Mouse (Mus musculus): Measurements from ENCODE around the gene Grm7.

The Grm7 gene

DNA sequence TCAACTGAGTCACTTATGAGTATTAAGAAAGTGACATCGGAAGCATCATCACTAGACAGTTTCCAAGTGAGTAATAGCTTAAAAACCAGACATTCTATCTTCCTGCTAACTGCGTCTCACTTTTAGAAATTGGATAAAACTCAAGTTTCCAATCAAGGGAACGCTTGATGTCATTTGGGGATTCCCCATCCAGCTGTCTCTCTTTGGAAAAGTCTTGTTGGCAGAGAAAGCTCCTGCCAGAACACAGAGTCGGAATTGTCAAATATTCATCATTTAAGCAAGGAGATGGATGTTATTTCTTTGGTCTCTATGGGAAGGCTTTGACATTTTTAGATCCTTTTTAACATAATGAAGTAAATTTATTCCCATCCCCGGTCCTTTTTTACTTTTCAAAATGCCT lies 336.6 kb downstream of the Grm7 start:
- DNase-seq (ENCODE audit: low read depth, low spot score): no peak

DNA sequence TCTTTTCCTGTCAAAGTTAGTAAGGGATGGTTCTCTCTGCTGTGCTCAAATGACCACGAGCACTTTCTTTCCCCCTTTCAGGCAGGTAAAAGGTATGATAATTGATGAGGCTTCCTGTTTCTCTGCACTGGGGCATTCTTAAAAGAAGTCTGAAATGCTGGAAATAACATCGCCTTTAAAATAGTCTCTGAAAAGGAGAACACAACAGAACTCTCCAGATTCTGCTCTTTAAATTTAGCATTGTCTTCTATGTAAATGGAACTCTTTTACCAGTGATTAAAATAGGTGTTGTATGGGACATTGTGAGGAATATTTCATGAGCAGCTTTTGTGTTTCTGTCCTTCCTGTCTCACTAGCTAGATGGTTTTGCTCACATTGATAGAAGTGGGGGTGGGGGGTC lies 393.7 kb downstream of the Grm7 start:
- no peak for DNase-seq (ENCODE audit: low read depth, low spot score)

DNA sequence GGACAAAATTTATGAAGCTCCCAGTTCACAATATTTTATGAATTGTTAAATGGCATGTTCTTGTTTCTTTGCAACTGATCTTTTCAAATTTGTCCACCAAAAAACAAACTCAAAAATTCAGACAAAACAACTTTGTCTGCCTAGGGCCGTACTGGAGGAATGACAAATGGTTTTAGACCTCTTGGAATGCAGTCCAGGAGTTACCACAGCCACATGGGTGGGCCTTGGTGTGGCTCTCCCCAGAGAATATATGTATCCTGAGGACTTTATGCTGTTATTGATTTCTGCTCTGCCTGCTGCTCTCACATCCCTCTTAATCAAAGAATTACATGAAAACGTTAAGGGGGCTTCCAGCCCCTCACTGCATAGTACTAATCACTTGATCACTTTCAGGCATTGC lies 400.5 kb downstream of the Grm7 start:
- DNase-seq (ENCODE audit: low read depth, low spot score): no peak

DNA sequence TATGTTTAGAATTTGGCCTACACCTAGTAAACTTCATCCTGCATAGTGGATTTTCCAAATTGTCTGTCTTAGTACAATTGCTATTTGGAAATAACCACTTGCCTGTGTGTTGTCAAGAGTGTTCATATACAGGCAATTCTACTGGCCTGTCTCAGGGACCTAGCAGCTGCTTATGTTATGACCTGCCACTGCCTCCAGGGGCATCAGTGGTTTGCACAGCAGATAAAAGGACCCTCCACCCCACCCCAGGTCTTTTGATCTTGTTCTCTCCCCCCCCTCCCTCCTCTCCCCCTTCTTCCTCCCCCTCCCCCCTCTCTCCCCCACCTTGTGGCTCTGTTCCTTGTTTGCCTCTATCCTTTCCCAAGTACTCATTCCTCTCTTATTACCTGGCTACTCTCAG lies 403.9 kb downstream of the Grm7 start:
- DNase-seq (ENCODE audit: low read depth, low spot score): no peak

DNA sequence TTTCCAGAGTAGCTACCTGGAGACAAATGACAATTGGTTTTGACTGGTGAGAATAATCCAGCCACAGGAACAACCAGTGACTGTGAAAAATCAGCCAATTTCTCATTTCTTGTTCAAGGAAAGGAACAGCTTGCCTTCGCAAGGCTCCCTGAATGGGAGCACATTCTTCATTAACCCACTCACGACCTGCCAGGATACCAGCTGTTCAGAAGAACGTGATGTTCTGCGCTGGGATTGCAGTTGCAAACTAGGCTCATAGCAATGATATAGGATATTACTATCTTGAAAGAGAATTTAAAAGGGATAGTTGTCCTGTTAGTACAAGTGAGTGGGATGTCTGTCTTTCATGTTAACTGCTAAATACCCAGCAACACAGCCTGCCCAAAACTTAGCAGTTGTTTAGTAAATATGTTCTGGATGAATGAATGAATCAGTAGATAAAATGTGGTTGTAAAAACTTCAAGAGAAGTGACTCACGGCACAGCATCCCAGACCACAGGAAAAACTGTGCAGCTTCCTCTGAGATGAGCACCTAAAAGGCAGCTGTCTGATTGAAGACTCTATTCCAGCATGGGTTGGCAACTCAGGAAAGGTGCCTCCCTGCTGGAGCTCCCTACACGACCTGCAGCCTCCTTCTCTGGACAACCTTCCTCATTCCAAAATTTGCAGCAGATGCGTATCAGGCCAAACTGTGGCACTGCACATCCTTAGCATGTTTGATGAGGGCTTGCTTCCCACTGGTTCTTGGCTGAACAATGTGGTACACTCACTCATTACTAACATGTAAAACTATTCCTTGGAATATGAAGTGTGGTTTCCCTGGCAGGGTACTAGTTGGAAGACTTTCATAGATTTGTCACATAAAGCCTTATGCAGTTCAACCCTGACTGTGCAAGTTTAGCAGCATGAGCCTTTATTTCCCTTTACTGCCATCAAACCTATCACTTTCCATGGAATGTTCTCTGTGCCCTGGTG lies 408.9 kb downstream of the Grm7 start:
- no peak for DNase-seq (ENCODE audit: low read depth, low spot score)

DNA sequence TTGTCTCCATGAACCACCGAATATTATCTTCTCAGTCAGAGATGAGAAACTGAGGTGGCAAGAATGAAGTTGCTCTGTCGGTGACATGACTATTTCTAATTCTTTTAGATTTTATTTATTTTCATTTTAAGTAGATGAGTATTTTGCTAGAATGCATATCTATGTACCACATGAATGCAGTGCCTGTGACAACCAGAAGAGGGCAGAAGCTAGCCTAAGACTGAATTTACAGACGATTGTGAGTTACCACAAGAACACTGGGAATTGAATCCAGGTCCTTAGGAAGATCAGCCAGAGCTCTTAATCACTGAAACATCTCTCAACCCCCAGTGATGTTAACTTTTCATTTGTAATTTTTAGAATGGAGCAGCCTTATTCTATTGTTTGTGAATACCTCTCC lies 412.4 kb downstream of the Grm7 start:
- no peak for DNase-seq (ENCODE audit: low read depth, low spot score)

DNA sequence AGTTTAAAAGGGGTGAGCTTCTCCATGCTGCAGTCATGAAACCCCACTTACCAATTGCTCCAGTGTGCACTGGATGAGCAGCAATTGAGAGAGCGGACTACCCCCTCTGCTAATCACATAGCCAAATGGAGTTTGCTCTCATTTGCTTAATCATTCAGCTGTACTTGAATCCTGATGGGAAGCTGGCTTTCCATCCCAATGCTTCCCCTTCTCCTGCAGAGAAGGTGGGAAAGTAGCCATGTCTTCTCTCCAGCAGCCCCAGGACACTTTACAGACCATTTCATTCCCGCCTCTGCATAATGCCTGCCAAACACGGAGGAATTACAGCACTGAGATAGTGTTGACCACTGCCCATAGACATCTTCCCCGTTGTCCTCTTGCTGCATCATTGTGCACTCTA lies 414.6 kb downstream of the Grm7 start:
- DNase-seq (ENCODE audit: low read depth, low spot score): no peak

DNA sequence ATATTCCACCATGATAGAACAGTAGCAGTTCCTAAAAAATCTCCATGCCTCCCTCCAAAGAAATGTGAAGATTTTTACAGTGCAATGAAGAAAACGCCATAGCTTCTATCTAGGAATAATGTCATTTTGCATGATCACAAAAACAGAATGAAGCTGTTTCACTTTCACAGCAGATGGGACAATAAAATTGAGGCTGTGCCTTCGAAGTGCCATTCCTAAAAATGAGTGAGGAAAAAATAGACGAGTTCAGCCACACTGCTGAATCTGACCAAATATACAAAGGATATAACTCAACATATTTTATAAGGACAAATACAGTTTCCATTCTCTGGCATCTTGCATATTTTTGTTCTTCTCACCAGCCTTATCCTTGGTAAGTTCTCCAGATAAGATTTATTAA lies 439.2 kb downstream of the Grm7 start:
- DNase-seq (ENCODE audit: low read depth, low spot score): no peak

DNA sequence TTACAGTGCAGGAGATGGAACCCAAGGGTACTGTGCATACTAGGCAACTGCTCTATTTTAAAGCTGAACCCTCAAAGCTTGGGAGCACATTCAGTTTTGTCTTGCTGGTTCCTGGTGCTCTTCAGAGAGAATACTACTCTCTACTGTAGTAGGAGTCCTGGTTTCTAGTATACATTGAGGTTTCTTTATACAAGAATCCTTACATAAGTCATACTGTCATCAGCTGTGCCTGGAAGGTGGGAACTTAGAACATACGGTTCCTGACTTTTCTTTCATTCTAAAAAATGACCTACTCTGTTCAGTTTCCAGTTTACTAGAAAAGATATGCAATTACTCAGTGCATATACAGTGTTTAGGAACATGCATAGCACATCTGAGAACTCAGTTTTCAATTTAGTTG lies 449.4 kb downstream of the Grm7 start:
- no peak for DNase-seq (ENCODE audit: low read depth, low spot score)

DNA sequence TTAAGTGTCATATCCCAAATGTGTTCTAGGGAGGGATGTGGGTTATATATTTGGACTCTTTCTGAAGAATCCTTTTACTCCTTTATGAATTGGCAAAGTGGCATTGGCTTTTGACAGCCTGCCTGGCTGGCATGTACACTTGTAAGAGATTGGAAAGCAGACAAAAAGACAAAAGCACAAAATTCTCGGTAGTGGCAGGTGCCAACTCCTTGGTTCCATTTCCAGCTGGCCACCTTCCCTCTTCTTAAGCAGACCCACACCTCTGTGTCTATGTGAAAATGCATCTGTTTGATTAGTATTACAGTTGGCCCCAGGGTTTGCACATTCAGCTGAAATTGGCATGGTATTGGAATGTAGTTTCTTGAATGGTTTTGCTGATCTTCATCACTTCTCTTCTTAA lies 460.1 kb downstream of the Grm7 start:
- DNase-seq (ENCODE audit: low read depth, low spot score): no peak

DNA sequence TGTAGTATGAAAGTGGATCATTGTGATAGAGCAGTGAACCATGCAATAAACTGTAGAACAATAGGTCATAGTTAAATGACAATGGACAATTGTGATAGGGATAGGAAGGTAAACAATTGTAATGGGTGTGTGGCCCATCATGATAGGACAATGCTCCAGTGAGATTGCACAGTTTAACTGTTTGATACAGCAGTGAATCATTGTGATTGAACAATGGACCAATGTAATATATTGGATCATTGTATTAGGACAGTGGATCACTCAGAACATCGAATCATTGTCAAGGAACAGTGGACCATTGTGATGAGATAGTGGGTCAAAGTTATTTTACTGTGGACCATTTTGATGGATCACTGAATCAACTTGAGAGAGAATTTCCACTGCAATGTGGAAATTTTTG lies 515.7 kb downstream of the Grm7 start:
- DNase-seq (ENCODE audit: low read depth, low spot score): no peak

DNA sequence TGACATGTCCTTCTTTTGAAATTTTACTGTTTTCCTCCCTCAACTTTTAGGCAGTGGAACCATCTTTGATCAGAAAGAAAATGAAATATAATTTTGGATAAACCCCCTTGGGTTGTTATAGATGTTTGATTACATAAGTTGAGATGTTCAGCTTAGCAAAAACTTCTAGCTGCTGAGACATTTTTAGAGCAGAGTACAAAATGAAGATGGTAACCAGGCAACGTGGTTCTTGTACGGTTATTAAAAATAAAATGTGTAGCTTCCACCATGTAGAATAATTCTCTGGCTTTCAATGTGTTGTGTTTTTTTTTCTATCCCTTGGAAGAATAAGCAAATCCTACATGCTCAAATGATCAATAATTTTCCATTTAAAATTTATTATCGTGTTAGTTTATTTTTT lies 550.0 kb downstream of the Grm7 start:
- no peak for DNase-seq (ENCODE audit: low read depth, low spot score)

DNA sequence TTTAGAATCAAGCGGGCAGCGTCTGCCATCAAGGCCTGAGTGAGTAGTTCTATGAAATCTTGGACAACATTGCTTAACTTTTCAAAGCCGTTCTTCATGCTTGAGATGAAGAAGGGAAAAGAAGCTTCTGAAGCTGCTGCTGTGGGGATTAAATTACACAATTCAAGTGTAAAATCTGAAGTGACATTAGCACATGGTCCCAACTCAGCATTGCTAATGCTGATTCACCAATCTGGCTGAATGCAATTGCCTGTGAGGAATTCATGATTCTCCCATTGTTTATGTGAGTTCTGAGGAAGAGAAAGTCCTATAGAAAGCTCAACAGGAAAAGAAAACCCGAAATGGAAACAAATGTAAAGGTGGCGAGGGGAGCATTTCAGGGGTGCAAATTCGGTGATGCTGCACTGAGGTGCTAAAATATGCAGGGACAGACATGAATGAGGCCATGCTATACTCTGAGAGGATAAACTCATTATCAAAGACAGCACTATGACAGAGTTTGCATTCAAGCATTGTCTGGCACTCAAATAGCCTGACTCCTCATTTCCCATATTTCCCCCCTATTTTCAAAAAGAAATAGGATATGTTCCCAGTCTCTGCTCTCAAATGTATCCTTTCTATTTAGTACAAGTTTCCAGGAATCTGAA lies 575.8 kb downstream of the Grm7 start:
- DNase-seq (ENCODE audit: low read depth, low spot score): no peak

DNA sequence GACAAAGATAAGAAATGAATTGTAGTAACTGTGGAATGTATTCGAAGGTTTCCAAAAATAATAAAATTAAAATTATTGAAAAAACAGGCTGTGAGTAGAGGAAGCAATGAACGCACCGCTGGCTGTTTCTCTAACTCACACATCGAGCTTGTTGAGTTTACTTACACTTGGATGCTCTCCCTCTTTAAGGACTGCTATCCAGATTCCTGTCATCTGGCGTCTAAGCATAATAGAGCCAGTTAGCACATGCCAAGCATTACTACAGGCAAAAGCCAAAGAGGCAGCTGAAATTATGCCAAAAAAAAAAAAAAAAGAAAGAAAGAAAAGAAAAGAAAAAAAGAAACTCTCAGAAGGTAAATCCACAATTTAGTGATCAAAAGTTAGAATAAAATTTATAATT lies 609.8 kb downstream of the Grm7 start:
- no peak for DNase-seq (ENCODE audit: low read depth, low spot score)

DNA sequence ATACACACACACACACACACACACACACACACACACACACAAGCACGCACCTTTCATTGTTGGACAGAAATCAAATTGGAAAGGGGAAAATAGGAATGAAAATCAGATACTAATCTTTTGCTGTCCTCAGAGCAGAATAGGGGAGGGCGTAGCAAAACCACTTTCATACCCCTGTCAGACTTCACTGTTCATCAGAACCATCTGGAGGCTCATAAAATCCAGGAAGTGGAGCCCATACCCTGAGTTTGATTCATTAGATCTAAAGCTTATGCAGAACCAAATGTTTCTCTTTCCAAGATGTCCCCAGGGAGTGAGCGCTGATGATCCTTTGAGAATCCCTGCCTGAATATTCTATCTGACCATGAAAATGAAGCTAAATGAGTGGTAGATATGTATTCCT lies 611.6 kb downstream of the Grm7 start:
- DNase-seq (ENCODE audit: low read depth, low spot score): no peak

DNA sequence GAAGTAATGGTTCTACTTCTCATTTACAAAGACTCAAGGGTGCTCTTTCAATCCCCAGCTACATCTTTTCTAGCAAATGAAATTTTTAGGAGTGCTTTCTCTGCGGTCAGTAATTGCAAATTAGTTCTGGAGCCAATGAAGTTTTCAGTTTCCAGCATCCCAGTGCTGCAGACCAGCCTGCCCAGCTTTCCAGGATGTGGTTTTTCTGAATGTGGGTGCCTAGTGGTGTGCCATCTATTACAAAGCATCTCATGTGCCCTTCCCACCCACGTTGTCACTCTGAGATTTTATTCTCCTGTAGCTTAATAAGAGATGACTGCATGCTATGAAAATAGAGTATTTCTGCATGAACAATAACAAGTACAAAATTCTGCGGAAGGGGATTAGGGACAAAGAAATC lies 612.9 kb downstream of the Grm7 start:
- DNase-seq (ENCODE audit: low read depth, low spot score): no peak

DNA sequence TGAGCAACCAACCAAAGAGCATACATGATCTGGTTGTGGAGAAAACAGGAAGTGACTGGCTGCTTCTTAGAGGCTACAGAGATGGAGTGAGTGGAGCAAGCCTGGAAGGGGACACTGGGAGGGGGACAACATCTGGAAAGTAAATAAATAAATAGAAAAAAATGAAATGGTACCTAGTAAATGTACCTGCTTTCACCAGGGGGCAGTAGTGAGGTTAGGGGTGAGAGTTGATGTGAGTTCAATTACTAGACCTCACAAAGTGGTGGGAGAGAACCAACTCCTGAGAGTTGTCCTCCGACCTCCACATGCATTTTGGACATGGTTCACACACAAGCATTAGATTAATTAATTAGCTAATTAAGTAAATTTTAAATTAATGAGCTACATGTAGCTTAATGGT lies 615.8 kb downstream of the Grm7 start:
- DNase-seq (ENCODE audit: low read depth, low spot score): no peak

DNA sequence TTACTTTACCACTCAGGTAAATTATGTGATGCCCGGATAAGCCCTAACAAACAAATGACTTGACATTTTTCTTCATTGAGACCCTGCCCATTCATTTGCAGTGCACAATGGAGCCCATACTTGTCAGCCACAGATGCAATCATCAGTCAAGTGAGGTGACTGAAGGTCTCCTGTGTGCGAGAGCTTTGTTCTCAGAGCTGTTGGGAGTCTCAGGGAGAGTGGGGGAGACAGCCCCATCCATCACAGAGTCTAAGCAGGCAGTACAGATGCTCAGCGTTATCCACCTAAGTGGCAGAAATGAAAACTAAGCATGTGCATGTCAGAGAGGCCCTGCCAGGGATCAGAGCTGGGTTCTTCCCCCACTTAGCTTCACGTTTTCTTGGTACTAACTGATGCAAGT lies 631.3 kb downstream of the Grm7 start:
- no peak for DNase-seq (ENCODE audit: low read depth, low spot score)

DNA sequence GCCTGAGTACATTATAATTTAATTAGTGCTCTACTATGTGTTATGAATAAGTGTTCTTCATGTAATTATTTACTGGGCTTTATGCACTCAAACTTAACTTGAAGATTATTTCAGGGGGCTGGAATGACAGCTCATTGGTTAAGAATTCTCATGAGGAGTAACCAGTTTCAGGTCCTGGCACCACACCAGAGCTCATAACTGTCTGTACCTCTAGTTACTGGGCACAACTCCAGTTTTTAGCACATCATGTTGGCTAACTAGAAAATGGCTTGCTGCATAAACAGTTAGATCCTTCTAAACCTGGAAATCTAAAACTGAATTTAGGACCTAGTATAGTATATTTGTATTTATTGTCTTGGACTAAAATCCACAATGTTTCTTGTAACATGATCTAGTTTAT lies 633.1 kb downstream of the Grm7 start:
- no peak for DNase-seq (ENCODE audit: low read depth, low spot score)

DNA sequence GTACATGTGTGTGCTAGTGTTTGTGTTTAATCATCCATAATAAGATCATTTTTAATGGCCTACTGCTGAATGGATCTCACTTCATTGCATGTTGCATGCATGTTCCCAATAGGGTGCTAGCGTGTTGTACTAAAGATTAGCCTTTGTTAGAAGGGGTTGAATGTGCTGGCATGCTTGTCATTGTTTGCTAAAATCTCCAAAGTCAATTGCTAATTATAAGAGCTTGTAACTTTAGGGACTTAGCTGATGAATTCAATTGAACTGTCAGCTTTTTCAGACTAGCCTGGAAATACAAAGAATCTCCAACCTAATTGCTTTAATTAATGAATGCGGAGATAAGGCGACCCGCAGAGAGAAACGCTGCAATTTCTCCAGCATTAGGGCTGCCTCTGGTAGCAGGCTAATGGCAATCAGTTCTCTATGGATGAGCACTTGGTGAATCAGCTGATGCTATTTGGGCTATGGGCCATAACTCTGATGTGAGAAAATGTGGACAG lies 648.2 kb downstream of the Grm7 start:
- DNase-seq (ENCODE audit: low read depth, low spot score): no peak

DNA sequence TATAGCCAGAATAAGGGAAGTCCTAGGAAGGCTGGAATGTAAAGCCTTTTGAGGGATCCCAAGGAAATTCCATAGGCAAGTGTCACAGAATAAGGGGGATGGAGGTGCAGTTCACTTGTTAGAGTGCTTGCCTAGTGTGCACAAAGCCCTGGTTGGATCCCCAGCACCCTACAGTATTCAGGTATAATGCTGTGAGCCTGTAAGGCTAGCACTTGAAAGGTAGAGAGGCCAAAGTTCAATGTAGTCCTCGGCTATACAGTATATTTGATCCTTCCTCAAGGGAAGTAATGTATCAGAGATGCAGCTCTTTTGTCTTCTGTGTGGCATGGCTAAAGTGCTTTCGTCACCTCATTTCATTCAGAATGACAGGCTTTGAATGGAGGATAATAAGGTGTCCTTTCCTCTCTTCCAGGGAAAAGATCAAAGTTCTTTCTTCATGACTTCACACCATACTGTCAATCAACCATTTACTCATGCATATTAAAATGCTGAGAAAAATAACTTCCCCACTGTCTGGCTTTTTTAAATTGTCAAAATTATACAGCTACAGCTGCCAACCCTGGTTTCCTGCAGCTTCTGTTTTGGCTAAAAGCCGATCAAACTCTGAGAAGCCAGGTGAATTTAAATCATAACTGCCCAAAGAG lies 658.7 kb downstream of the Grm7 start:
- DNase-seq (ENCODE audit: low read depth, low spot score): no peak

DNA sequence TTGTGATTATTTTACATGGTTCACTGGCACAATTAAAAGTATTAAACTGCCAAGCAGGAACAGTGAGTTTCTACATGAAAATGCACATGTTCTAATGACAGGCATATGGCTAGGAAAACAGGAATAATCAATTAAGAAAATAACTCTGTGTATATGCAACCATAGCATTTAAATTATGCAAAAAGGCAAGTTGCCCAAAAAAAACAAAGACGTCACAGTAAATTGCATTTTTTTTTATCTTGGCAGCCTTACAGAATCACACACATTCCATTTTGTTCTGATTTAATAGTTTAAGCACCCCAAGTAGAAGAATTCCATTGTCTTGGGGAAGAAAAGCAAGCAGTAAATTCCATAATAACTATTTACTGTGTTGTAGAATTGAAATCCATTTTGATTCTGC lies 716.3 kb downstream of the Grm7 start:
- DNase-seq (ENCODE audit: low read depth, low spot score): no peak

DNA sequence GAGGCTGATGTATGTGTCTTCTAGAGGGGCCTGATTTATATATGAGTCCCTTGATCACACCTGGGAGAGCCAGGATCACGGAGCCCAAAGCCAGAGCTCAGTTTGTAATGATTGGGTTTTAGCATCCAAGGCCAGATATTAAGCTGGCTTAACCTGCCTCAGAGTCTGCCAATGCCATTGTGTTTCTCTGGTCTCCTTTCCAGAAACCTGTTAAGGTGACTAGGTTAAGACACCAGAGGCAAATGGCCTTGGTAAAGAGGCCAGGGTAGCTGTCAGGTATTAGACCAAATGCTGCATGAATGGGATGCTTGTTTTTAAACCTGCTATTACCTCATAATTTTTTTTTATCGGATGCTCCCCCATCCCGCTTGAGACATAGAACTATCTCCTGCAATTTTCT lies 722.7 kb downstream of the Grm7 start:
- no peak for DNase-seq (ENCODE audit: low read depth, low spot score)

Measured in A20 (cell line).